Mouse (Mus musculus) hindbrain, embryonic 16.5 days (tissue): ENCODE results near the gene Cops3. TPM values are rescaled to one million over a fixed set of nuclear protein-coding genes. Genes with fewer than 3 reads are reported as not detected.
A peak's percentile ranks its signal among the peaks of the same experiment; 100 is the strongest.

ENCODE experiments used
- ATAC-seq: fragments of 200-750 bp; cut with Nextera tagmentation; 2 replicates; pipeline ENCODE4 v1.8.0; 2017; ENCODE audit warnings: moderate TSS enrichment, moderate library complexity
- H3K27ac ChIP-seq: fragments of 300-500 bp; sonication (generic); 2 replicates; pipeline ENCODE4 v1.5.1; 2014; ENCODE audit warnings: low read depth, mild to moderate bottlenecking, control low read depth, low read length, moderate library complexity
- H3K27me3 ChIP-seq: fragments of 300-500 bp; sonication (generic); replicated peaks from 2 replicates; pipeline ENCODE4 v1.6.1; 2014; ENCODE audit warnings: low read length; ENCODE audit not compliant: control insufficient read depth, insufficient read depth
- H3K36me3 ChIP-seq: fragments of 300-500 bp; sonication (generic); 2 replicates; pipeline ENCODE4 v1.6.1; 2014; ENCODE audit warnings: mild to moderate bottlenecking, low read length, moderate library complexity, mixed read lengths; ENCODE audit not compliant: control insufficient read depth, insufficient read depth
- H3K4me1 ChIP-seq: fragments of 300-500 bp; sonication (generic); 2 replicates; pipeline ENCODE4 v1.6.1; 2014; ENCODE audit warnings: low read depth, low read length; ENCODE audit not compliant: control insufficient read depth, insufficient read depth
- H3K4me2 ChIP-seq: fragments of 300-500 bp; sonication (generic); 2 replicates; pipeline ENCODE4 v1.6.1; 2014; ENCODE audit warnings: mild to moderate bottlenecking, low read length, control low read depth, moderate library complexity
- H3K4me3 ChIP-seq: fragments of 300-500 bp; sonication (generic); 2 replicates; pipeline ENCODE4 v1.5.1; 2014; ENCODE audit warnings: mild to moderate bottlenecking, low read length, control low read depth, moderate library complexity
- H3K9ac ChIP-seq: fragments of 300-500 bp; sonication (generic); 2 replicates; pipeline ENCODE4 v1.6.1; 2014; ENCODE audit warnings: low read depth, mild to moderate bottlenecking, control low read depth, low read length, moderate library complexity
- H3K9me3 ChIP-seq: fragments of 300-500 bp; sonication (generic); 2 replicates; pipeline ENCODE4 v1.6.1; 2014; ENCODE audit warnings: mild to moderate bottlenecking, low read length, moderate library complexity; ENCODE audit not compliant: control insufficient read depth
- WGBS: fragments of 180-500 bp; shearing (Covaris S2); extraction: QIAGEN DNeasy Blood & Tissue Kit; methylation state at CpG from one replicate; pipeline ENCODE4 v1.1.7; 2014; 5-methylcytosine and 5-hydroxymethylcytosine counted together
- polyA plus RNA-seq: library from polyadenylated mRNA; unstranded; fragments of >200 nt; fragmentation: Nextera tagmentation; extraction: Ambion mirVana; gene quantifications from 2 replicates; pipeline ENCODE4 v1.2.1, GENCODE M21; 2015

Cops3 gene
- polyA plus RNA-seq, 1 experiment from 2014 or later = 178 TPM

DNA sequence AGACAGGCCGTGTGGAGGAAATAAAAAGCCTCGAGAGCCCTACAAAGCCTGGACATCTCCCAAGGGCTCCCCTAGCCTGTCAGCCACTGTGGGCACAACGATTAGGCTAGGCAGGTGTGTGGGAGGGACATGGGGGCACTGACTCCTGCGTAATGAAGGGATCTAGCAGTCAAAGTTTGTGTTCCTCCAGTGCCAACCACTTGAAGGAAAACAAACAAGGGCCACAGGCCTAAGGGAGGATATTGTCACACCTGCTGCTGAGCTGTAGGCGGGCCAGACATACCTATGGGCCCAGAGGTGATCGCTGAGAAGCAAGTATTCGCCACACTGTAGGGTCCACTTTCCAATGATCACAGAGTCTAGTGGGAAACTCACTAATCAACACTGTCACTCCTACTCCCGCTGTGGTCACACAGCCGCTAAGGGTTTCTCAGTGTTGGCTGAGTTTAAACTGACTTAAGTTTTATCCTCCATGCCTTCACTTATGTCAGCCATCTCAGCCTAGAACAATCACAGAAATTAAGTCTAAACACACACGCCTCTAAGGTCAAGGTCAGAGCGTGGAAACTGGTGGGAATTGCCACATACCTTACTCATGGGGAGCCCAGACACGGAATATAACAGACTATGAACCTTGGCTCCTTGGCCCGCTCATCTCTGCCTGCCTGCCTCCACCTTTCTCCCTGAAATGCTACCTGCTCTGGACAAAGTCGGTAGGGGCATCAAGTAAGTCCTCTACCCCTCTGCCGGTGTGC is 53.0 kb downstream of the Cops3 start:
- peaks cover 11% of the 10 kb centered on the region for H3K4me1 ChIP-seq
- H3K9ac ChIP-seq = peak overlapping the region; percentile 69
- H3K36me3 ChIP-seq = peaks cover 6% of the 10 kb centered on the region
- H3K27me3 ChIP-seq = no peaks in the 10 kb centered on the region
- H3K4me2 ChIP-seq = peak overlapping the region; percentile 93
- no peaks in the 10 kb centered on the region for H3K9me3 ChIP-seq
- WGBS = 50% methylated on average over 15 of the region's 15 CpGs
- no peak overlapping the region for H3K27ac ChIP-seq
- H3K4me3 ChIP-seq = peak overlapping the region; percentile 52
- ATAC-seq = 0 out of 2 replicates have a peak, but pooled peaks have one; percentile 12

DNA sequence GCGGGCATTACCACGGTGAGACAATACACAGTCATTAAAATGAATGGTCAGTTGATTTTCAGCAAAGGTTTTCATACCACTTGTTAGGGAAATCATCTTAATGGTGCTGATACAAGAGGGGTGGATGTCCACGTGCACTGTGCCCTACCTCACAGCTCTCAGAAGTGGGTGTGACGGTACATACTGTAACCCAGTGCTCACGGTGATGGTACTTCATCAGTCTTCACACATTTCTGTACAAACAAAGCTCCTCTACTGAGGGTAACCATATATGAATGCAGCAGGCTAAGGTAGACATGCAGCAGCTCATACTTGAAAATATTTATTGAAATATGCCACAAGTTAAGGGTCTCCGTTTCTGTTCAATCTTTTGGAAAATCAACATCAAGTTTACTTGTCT is 56.0 kb downstream of the Cops3 start:
- peaks cover 1% of the 10 kb centered on the region; the same call in 1 of the 2 replicates for H3K36me3 ChIP-seq
- WGBS = 92% methylated on average over 6 of the region's 6 CpGs
- no peak overlapping the region for H3K9ac ChIP-seq
- no peak for ATAC-seq
- no peak overlapping the region for H3K4me2 ChIP-seq
- H3K4me1 ChIP-seq = peaks cover 11% of the 10 kb centered on the region
- H3K4me3 ChIP-seq = no peak overlapping the region
- H3K27me3 ChIP-seq = no peaks in the 10 kb centered on the region
- no peak overlapping the region for H3K27ac ChIP-seq
- no peaks in the 10 kb centered on the region for H3K9me3 ChIP-seq

DNA sequence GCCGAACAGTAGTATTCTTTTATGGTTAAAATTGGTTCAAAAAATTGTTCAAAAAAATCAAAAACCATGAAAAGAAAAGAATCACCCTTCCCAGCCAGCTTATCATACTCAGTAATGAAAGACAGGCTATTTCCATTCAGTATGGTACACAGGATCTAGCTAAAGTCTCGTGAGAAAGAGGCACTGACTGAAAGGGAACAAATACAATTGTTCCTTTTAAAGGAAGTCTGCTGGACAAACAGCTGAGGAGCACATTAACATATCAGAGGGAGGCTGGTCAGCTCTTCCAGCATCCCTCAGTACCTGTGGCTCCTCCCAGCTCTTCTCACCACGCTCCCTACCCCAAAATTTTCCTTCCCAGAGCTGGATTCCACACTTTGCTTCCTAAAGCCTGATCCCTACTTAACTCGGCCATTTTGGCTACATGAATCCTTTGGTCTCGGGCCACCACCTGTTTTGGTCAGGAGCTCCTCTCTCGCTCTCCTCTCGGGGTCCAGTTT is 57.5 kb downstream of the Cops3 start:
- no peak overlapping the region for H3K27ac ChIP-seq
- no peak for ATAC-seq
- no peaks in the 10 kb centered on the region for H3K27me3 ChIP-seq
- H3K9me3 ChIP-seq = no peaks in the 10 kb centered on the region
- H3K4me3 ChIP-seq = no peak overlapping the region
- no peak overlapping the region for H3K9ac ChIP-seq
- no peak overlapping the region for H3K4me2 ChIP-seq
- H3K36me3 ChIP-seq = peaks cover 11% of the 10 kb centered on the region; the same call in 1 of the 2 replicates
- peaks cover 6% of the 10 kb centered on the region for H3K4me1 ChIP-seq
- 73% methylated on average over 7 of the region's 7 CpGs for WGBS

DNA sequence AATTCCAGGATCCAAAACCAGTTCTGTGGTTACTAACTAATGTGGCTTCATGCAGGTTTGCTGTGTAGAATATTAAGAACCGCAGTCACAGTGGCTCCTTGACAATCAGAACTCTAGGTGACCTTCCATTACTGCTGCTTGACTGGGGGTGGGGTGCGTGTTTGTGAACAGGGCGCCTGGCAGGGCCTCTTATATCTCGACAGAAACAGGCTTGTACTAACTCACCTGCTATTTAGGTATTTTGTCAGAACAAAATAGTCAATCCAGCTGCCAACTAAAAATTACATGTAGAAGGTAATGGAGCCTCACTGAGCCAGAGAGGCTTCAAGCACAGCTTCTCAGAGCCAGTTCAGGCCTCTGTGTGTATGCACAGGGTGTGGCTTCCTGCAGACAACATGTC is 59.4 kb downstream of the Cops3 start:
- no peaks in the 10 kb centered on the region for H3K9me3 ChIP-seq
- no peaks in the 10 kb centered on the region for H3K4me1 ChIP-seq
- no peak overlapping the region for H3K9ac ChIP-seq
- H3K27ac ChIP-seq = no peak overlapping the region
- H3K27me3 ChIP-seq = no peaks in the 10 kb centered on the region
- no peak for ATAC-seq
- H3K4me2 ChIP-seq = no peak overlapping the region
- WGBS = 92% methylated on average over 4 of the region's 4 CpGs
- peaks cover 21% of the 10 kb centered on the region for H3K36me3 ChIP-seq
- no peak overlapping the region for H3K4me3 ChIP-seq

DNA sequence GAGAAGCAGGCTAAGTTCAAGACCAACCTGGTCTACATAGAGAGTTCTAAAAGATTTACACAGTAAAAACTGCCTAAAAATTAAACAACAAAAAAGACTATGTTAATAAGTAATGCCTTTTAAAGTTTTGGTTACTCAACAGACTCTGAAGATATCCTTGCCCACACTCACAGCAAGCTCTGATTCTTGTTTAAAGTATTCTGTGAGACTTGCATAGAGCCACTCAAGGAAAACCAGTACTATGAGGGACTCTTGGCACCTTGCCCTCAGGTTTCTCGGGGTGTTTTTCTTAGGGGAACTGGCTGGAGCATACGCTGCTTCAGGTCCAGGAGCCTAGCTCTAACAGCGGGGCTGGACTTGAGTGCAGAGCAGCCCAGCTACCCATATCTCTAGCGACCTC is 60.2 kb downstream of the Cops3 start:
- 89% methylated on average over 4 of the region's 4 CpGs for WGBS
- Histone ChIP-seq H3K4me1 (no peaks in the 10 kb centered on the region), H3K4me3 (no peak overlapping the region), H3K4me2 (no peak overlapping the region), H3K9ac (no peak overlapping the region), H3K27ac (no peak overlapping the region), H3K27me3 (no peaks in the 10 kb centered on the region), H3K9me3 (no peaks in the 10 kb centered on the region), H3K36me3 (peaks cover 23% of the 10 kb centered on the region)
- no peak for ATAC-seq

DNA sequence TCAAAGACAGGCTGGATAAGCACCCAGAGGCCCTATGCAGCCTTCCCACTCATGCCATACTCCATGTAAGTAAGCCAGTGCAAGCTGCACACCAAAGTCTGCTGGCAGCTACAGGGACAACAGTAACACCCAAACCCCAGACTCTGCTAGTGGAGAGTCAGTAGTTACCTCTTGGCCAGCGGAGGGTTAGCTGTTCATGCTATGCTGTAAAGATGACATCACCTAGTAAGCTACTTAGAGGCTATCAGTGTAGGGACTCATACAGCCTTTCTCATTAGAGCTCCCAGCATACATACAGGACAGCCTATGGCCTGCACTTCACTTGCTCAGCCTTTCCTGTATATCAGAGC is 60.8 kb downstream of the Cops3 start:
- Histone ChIP-seq H3K4me2 (no peak overlapping the region), H3K9ac (no peak overlapping the region), H3K9me3 (no peaks in the 10 kb centered on the region), H3K27me3 (no peaks in the 10 kb centered on the region), H3K4me3 (no peak overlapping the region), H3K27ac (no peak overlapping the region), H3K36me3 (peaks cover 24% of the 10 kb centered on the region), H3K4me1 (no peaks in the 10 kb centered on the region)
- peak; percentile 40 for ATAC-seq
- WGBS = 84% methylated on average over 1 of the region's 1 CpGs

DNA sequence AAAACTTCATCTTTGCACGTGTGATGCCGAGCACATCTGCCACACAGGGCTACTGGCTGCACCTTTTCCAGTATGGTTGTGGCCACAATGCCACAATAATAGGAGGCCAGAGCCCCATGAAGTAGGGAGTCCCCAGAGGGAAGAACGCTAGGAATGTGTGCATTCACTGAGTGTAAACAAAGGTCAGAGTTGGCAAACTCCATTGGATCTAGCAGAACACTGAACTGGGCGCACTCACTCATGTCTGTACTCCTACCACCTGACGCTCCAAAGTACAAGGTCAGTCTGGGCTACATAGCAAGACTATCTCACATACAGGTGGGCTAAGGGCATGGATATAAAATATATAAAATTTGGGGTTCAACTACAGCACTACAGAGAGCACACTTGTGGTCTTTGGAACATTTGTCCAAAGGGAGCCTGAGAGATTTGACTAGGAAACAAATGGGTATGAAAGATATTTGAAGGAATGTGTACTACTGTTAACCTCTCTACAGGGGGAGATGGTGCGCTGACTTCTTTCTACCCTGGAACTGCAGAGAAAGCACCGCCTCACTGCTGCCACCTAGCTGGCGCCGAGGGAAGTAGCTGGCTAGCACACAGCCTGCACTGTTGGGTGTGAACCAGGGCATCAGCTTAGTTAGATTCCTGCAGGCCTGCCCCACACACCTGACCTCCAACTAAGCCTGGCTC is 61.3 kb downstream of the Cops3 start:
- H3K9me3 ChIP-seq = no peaks in the 10 kb centered on the region
- no peaks in the 10 kb centered on the region for H3K27me3 ChIP-seq
- H3K4me1 ChIP-seq = no peaks in the 10 kb centered on the region
- peaks cover 29% of the 10 kb centered on the region for H3K36me3 ChIP-seq
- no peak overlapping the region for H3K27ac ChIP-seq
- H3K9ac ChIP-seq = no peak overlapping the region
- WGBS = 59% methylated on average over 9 of the region's 9 CpGs
- no peak overlapping the region for H3K4me2 ChIP-seq
- ATAC-seq = peak; percentile 58
- no peak overlapping the region for H3K4me3 ChIP-seq

DNA sequence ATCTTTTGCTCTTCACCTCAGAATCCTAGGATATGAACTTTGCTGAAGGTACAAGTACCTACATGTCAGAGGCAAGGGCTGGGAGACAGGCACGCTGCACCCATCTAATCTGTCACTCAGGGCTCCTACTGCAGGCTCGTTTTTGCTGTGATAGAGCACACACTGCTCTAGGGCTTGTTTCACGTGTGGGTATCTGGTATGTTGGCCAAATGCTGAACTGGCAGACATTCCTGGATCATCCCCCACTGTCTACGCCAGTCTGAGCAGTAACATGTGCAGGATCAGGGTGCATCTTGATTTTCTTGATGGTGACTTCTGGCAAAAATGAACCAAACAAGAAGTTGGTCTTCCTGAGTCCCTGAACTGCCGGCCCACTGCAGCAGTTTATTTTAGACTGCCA is 62.4 kb downstream of the Cops3 start:
- Histone ChIP-seq H3K27ac (no peak overlapping the region), H3K4me3 (no peak overlapping the region), H3K9me3 (no peaks in the 10 kb centered on the region), H3K27me3 (no peaks in the 10 kb centered on the region), H3K4me2 (no peak overlapping the region), H3K4me1 (no peaks in the 10 kb centered on the region), H3K9ac (no peak overlapping the region), H3K36me3 (peaks cover 36% of the 10 kb centered on the region)
- ATAC-seq = no peak
- 95% methylated on average over 5 of the region's 5 CpGs for WGBS

DNA sequence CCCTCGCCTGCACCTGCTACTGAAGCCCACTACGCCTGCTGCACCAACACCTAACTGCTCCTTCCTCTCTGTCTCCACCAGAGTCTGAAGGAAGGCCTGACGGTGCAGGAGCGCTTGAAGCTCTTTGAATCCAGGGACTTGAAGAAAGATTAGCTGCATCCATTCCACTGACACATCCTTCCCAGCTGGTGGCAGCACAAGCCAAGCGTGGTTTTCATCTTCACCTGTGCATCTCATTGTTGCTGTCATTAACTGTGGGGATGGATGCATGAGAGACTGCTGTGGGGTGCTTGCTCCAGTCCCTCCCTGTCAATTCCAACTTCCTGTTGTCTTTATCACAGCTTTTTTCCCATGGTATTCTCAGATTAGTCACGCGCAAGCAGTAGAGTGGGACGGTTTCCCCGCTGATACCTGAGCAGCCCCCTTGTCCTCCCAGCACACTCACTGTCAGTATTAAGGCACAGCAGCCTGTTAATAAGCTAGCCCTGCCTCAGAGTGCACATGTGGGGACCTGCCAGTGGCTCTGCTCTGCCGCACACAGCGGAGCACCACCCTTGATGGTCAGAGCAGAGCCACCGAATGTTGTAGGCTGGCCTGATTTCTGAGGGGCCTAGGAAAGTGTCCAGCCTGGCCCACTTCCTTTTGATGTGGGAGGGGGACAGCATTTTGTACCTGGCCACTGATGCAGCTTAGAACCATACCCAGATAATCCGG is 64.0 kb downstream of the Cops3 start:
- H3K4me1 ChIP-seq = no peaks in the 10 kb centered on the region
- 87% methylated on average over 13 of the region's 13 CpGs for WGBS
- no peaks in the 10 kb centered on the region for H3K27me3 ChIP-seq
- H3K4me2 ChIP-seq = no peak overlapping the region
- H3K9ac ChIP-seq = no peak overlapping the region
- H3K9me3 ChIP-seq = no peaks in the 10 kb centered on the region
- H3K4me3 ChIP-seq = no peak overlapping the region
- H3K27ac ChIP-seq = no peak overlapping the region
- peaks cover 48% of the 10 kb centered on the region for H3K36me3 ChIP-seq
- no peak for ATAC-seq
